Mouse (Mus musculus) hindbrain, embryonic 14.5 days (tissue): Measurements from ENCODE around the gene Esrrg. TPM values are rescaled to one million over a fixed set of nuclear protein-coding genes. Genes with fewer than 3 reads are reported as not detected.

Source experiments
- ATAC-seq: fragments of 200-750 bp; cut with Nextera tagmentation; 2 replicates; pipeline ENCODE4 v1.8.0; 2017; ENCODE audit warnings: moderate number of reproducible peaks, mild to moderate bottlenecking, moderate TSS enrichment, moderate library complexity; ENCODE audit not compliant: low FRiP score
- DNase-seq: peaks from one replicate; pipeline ENCODE4 v3.0.0-alpha.2; 2015; ENCODE audit warnings: low spot score
- H3K27ac ChIP-seq: fragments of 300-500 bp; sonication (generic); 2 replicates; pipeline ENCODE4 v1.5.1; 2014; ENCODE audit warnings: mild to moderate bottlenecking, moderate library complexity
- H3K27me3 ChIP-seq: fragments of 300-500 bp; sonication (generic); 2 replicates; pipeline ENCODE4 v1.6.1; 2014; ENCODE audit warnings: mild to moderate bottlenecking, low read length, mixed read lengths; ENCODE audit not compliant: control insufficient read depth, insufficient read depth
- H3K36me3 ChIP-seq: fragments of 300-500 bp; sonication (generic); replicated peaks from 2 replicates; pipeline ENCODE4 v1.6.1; 2014; ENCODE audit not compliant: control insufficient read depth, insufficient read depth
- H3K4me1 ChIP-seq: fragments of 300-500 bp; sonication (generic); replicated peaks from 2 replicates; pipeline ENCODE4 v1.6.1; 2014; ENCODE audit warnings: antibody characterized with exemption, low read length, mixed read lengths; ENCODE audit not compliant: control insufficient read depth, insufficient read depth
- H3K4me2 ChIP-seq: fragments of 300-500 bp; sonication (generic); replicated peaks from 2 replicates; pipeline ENCODE4 v1.6.1; 2014; ENCODE audit warnings: mild to moderate bottlenecking, moderate library complexity
- H3K4me3 ChIP-seq: fragments of 300-500 bp; sonication (generic); replicated peaks from 2 replicates; pipeline ENCODE4 v1.5.1; 2014; ENCODE audit warnings: mild to moderate bottlenecking, low read length
- H3K9ac ChIP-seq: fragments of 300-500 bp; sonication (generic); 2 replicates; pipeline ENCODE4 v1.6.1; 2014
- H3K9me3 ChIP-seq: fragments of 300-500 bp; sonication (generic); 2 replicates; pipeline ENCODE4 v1.6.1; 2016; ENCODE audit warnings: low read length; ENCODE audit not compliant: control insufficient read depth
- WGBS: fragments of 180-500 bp; shearing (Covaris S2); extraction: QIAGEN DNeasy Blood & Tissue Kit; methylation state at CpG from one replicate; pipeline ENCODE4 v1.1.7; 2014; 5-methylcytosine and 5-hydroxymethylcytosine counted together
- polyA plus RNA-seq: library from polyadenylated mRNA; unstranded; fragments of >200 nt; fragmentation: Nextera tagmentation; extraction: Ambion mirVana; gene quantifications from 2 replicates; pipeline ENCODE4 v1.2.1, GENCODE M21; 2014

Gene Esrrg
- polyA plus RNA-seq, 1 experiment from 2014 or later, result 46.8 TPM

- H3K4me3 ChIP-seq, result no peak overlapping the region
- no peak overlapping the region for H3K9ac ChIP-seq
- H3K9me3 ChIP-seq, result no peaks in the 10 kb centered on the region
- no peaks in the 10 kb centered on the region for H3K27me3 ChIP-seq
- DNase-seq (no peak), ATAC-seq (no peak)
- H3K4me2 ChIP-seq, result no peak overlapping the region
- no peak overlapping the region for H3K27ac ChIP-seq
- no peaks in the 10 kb centered on the region for H3K36me3 ChIP-seq
- 84% methylated on average over 8 of the region's 8 CpGs for WGBS
- H3K4me1 ChIP-seq, result peaks cover 7% of the 10 kb centered on the region
Observed at GRCm38 (mm10) chr1:187645258-187645657, 36.7 kb downstream of the Esrrg start.

- no peaks in the 10 kb centered on the region for H3K9me3 ChIP-seq
- ATAC-seq, result no peak
- H3K27ac ChIP-seq, result no peak overlapping the region
- no peak overlapping the region for H3K4me2 ChIP-seq
- H3K36me3 ChIP-seq, result no peaks in the 10 kb centered on the region
- H3K4me3 ChIP-seq, result no peak overlapping the region
- no peaks in the 10 kb centered on the region for H3K27me3 ChIP-seq
- 95% methylated on average over 8 of the region's 8 CpGs for WGBS
- no peak overlapping the region for H3K9ac ChIP-seq
- H3K4me1 ChIP-seq, result peaks cover 15% of the 10 kb centered on the region
- no peak for DNase-seq
Observed at GRCm38 (mm10) chr1:187648551-187648950, 40.0 kb downstream of the Esrrg start.

GRCm38 (mm10) chr1:187649871-187650270 is 41.3 kb downstream of the Esrrg start:
- H3K36me3 ChIP-seq, result no peaks in the 10 kb centered on the region
- no peaks in the 10 kb centered on the region for H3K9me3 ChIP-seq
- no peak overlapping the region for H3K9ac ChIP-seq
- no peak overlapping the region for H3K27ac ChIP-seq
- 36% methylated on average over 5 of the region's 5 CpGs for WGBS
- H3K27me3 ChIP-seq, result no peaks in the 10 kb centered on the region
- DNase-seq (no peak), ATAC-seq (no peak)
- no peak overlapping the region for H3K4me3 ChIP-seq
- peak overlapping the region; percentile 89 for H3K4me2 ChIP-seq
- H3K4me1 ChIP-seq, result peaks cover 16% of the 10 kb centered on the region

GRCm38 (mm10) chr1:187650786-187651687 is 42.4 kb downstream of the Esrrg start:
- Histone ChIP-seq H3K4me3 (peak overlapping the region; percentile 59), H3K9ac (peak overlapping the region; percentile 90), H3K27ac (peak overlapping the region; percentile 84), H3K4me2 (peak overlapping the region; percentile 89), H3K9me3 (no peaks in the 10 kb centered on the region), H3K27me3 (no peaks in the 10 kb centered on the region), H3K36me3 (no peaks in the 10 kb centered on the region), H3K4me1 (peaks cover 16% of the 10 kb centered on the region)
- ATAC-seq (peak; percentile 49), DNase-seq (no peak)
- WGBS, result 8% methylated on average over 24 of the region's 24 CpGs

GRCm38 (mm10) chr1:187651688-187652241 is 43.2 kb downstream of the Esrrg start:
- Histone ChIP-seq H3K9ac (peak overlapping the region; percentile 90), H3K4me1 (peaks cover 16% of the 10 kb centered on the region), H3K27me3 (no peaks in the 10 kb centered on the region), H3K36me3 (no peaks in the 10 kb centered on the region), H3K4me3 (peak overlapping the region; percentile 59), H3K27ac (peak overlapping the region; percentile 84), H3K9me3 (no peaks in the 10 kb centered on the region), H3K4me2 (peak overlapping the region; percentile 89)
- DNase-seq (peak; percentile 72), ATAC-seq (peak; percentile 85)
- under 1% methylated on average over 42 of the region's 47 CpGs for WGBS

- Histone ChIP-seq H3K36me3 (no peaks in the 10 kb centered on the region), H3K4me1 (peaks cover 16% of the 10 kb centered on the region), H3K27me3 (no peaks in the 10 kb centered on the region), H3K4me2 (peak overlapping the region; percentile 89), H3K4me3 (peak overlapping the region; percentile 59), H3K27ac (no peak overlapping the region), H3K9ac (peak overlapping the region; percentile 90), H3K9me3 (no peaks in the 10 kb centered on the region)
- ATAC-seq (no peak), DNase-seq (no peak)
- WGBS, result 15% methylated on average over 7 of the region's 7 CpGs
Observed at GRCm38 (mm10) chr1:187652445-187652844, 43.9 kb downstream of the Esrrg start.

- Histone ChIP-seq H3K4me2 (no peak overlapping the region), H3K4me3 (no peak overlapping the region)
- ATAC-seq, result no peak
Observed at GRCm38 (mm10) chr1:187653390-187653789, 44.8 kb downstream of the Esrrg start.

GRCm38 (mm10) chr1:187660963-187661362 is 52.4 kb downstream of the Esrrg start:
- 49% methylated on average over 9 of the region's 9 CpGs for WGBS
- DNase-seq (no peak), ATAC-seq (no peak)
- Histone ChIP-seq H3K9me3 (no peaks in the 10 kb centered on the region), H3K4me2 (no peak overlapping the region), H3K27me3 (no peaks in the 10 kb centered on the region), H3K9ac (no peak overlapping the region), H3K27ac (no peak overlapping the region), H3K4me1 (peaks cover 21% of the 10 kb centered on the region; the same call in 1 of the 2 replicates), H3K36me3 (no peaks in the 10 kb centered on the region), H3K4me3 (no peak overlapping the region)

More at GRCm38 (mm10) chr1:187653390-187653789, 44.8 kb downstream of the Esrrg start:
- Histone ChIP-seq H3K9me3 (no peaks in the 10 kb centered on the region), H3K36me3 (no peaks in the 10 kb centered on the region), H3K4me1 (peaks cover 16% of the 10 kb centered on the region), H3K27ac (no peak overlapping the region), H3K27me3 (no peaks in the 10 kb centered on the region), H3K9ac (no peak overlapping the region)
- no peak for DNase-seq
- 67% methylated on average over 9 of the region's 9 CpGs for WGBS

GRCm38 (mm10) chr1:187662083-187662609 is 53.6 kb downstream of the Esrrg start:
- Histone ChIP-seq H3K9ac (no peak overlapping the region), H3K9me3 (no peaks in the 10 kb centered on the region), H3K4me3 (no peak overlapping the region), H3K4me1 (peaks cover 21% of the 10 kb centered on the region; the same call in 1 of the 2 replicates), H3K36me3 (no peaks in the 10 kb centered on the region), H3K4me2 (peak overlapping the region; percentile 27), H3K27me3 (no peaks in the 10 kb centered on the region), H3K27ac (0 out of 2 replicates have a peak overlapping the region, but pooled peaks have one; percentile 20)
- WGBS, result 44% methylated on average over 12 of the region's 12 CpGs
- DNase-seq, result no peak
- ATAC-seq, result no peak
